Mouse (Mus musculus): ENCODE measurements around the gene Glis2. TPM values are rescaled to one million over a fixed set of nuclear protein-coding genes. Genes with fewer than 3 reads are reported as not detected.
A peak's percentile ranks its signal among the peaks of the same experiment; 100 is the strongest.

The Glis2 gene
- total RNA-seq, 2 experiments from 2014 or later: 27.6 to 34.5 TPM

DNA sequence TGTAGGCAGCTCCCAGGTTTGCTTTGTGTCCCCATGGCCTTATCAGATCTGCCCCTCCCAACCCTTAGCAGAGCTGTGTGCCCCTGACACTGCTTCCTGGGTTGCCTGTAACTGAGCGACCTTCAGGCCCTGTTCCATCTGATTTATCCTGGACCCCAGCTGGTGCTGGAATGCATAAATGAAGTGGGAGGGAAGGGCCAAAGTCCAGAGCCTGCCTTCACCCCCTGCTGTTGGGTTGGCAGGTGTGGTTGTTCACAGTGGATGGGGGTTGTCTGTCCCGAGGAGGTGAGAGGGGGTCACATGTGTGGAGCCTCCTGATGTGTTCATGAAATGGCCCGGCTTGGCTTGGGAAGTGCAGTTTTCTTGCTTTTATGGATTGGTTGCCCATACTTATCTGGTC is 7.7 kb downstream of the Glis2 start:
- no peak for DNase-seq
- intact Hi-C loops (cut with DNase I): loop anchor here (5.0 kb wide), 1 partner anchor 295 kb away; no protein-coding TSS in a partner anchor

DNA sequence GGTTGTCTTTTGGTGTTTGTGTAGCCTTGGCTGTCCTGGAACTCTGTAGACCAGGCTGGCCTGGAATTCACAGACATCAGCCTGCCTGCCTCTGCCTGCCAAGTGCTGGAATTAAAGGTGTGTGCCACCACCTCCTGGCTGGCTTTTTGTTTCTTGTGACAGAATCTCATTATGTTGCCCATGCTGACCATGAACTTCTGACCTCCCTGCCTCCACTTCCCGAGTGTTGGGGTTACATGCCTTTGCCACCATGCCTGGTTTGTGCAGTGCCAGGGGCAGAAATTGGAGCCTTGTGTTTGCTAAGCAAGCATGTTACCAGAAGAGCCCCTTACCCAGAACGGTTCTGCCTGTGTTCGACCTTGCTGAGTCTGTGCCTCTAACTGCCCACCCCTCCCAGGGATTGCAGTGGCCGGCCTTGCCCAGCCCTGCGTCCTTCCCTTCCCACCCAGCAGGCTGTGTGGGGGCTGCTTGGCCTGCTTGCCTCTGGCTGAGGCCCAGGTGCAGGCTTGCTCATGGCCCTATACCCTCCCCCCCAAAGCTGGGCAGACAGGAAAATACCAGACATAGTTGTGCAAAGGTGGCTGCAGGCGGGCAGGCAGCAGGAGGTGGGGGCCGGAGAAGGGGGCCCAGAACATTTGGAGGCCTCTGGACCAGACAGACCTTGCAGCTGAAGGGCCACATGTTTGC is 8.4 kb downstream of the Glis2 start:
- intact Hi-C loops (cut with DNase I): loop anchor here (5.0 kb wide), 1 partner anchor 296 kb away; no protein-coding TSS in a partner anchor
- DNase-seq: peak in 1 of 2 experiments; percentile 49

DNA sequence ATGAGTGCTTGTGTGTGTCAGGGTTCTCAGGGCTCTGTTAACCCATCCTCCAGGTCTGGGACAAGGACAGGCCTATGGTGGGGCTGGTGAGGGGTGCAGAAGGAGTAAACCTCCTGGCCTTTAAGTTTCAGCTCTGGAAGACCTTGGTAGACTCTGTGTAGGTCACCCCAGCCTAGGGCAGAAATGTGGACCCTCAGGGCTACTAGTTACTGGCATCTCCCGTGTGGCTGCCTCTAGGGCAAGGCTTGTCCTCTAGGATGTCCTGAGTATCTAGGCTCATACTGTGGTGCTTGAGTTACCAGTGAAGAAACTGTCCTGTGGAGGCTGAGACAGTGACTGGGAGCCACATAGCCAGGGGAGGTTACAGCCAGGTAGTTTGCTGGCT is 8.9 kb downstream of the Glis2 start:
- intact Hi-C loops (cut with DNase I): loop anchor here (5.0 kb wide), 1 partner anchor 296 kb away; no protein-coding TSS in a partner anchor

DNA sequence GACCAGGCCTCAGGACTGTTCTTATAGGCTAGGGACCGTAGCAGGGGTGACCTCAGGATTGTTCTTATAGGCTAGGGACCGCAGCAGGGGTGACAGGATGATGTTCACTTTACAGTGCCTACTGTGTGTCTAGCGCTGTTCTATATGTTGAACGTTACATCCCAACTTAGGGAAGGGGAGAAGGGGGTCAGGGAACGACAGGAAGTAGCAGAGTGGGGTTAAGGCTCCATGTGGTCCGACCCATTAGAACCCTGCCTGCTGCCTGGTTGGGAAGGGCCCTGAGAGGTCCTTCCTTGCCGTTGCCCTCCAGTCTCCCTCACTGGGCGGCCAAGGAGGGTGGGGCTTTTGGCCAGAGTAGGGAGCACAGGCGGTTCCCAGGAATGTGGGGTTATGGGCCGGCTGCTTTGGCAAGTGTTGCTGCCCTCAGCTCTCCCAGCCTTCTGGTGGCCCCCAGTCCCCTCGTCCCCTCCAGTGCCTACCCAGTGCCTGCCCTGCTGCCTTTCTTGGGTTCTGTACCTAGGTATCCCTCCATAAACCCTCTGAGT is 9.9 kb downstream of the Glis2 start:
- intact Hi-C loops (cut with DNase I): loop anchor here (5.0 kb wide), 1 partner anchor 297 kb away; no protein-coding TSS in a partner anchor
- DNase-seq: no peak

More for the DNA sequence above, 8.9 kb downstream of the Glis2 start:
- DNase-seq: no peak

DNA sequence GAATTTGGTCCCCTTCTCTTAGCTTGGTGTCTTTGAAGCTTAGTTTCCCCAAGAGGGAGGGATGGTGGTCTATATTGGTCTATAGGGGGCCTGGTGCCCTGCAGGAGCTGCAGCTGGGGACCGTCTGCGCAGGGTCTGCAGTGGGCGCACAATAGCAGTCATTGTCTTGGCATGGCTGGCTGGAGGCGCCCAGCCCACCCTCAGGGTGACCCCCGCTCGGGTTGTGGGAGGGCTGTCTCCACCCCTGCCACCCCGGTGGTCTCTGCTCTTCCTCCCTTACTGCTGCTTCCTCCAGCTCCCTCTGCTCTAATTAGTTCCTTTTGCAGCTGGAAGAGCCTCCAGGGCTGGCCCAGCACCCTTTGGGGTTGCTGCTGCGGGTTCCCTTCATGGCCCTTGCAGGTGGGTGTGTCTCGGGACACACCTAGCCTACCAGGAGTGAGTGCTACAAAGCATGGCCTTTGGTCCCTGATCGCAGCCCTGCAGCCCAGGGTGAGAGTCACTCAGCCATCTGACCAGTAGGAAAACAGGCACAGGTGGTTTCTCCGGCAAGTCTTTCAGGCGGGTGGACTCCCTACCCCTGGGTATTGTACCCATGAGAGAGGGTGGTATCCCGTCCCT is 11.1 kb downstream of the Glis2 start:
- DNase-seq: no peak
- intact Hi-C loops (cut with DNase I): loop anchor here (5.0 kb wide), 1 partner anchor 288 kb away; no protein-coding TSS in a partner anchor

DNA sequence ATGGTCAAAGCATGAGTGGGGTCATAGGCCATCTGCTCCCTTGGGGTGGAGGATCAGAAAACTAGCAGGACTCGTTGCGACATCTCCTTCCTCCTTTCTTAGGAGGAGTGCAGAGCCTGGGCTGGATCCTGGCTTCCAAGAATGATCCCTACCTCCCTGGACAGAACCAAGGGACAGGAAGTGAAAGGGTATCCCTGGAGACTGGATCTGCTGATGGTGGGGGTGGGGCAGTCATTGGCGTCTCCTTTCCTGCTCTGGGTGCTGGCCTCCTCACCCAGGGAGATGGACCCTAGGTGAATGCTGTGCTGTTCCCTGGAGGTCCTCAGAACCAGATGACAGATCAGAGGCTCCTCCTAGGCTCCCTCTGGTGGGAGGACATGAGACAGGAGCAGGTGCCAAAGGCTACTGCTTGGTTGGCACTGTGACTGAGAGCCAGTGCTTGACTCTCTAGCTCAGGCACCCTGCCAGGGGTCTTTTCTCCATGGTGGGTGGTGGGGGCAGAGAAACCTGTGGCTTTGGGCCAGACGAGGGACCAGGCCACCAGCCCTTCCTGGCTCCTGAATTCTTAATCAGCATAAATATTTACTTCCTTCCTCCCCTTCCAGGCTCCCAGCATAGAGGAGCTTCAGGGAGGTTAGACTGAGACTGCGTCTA is 12.0 kb downstream of the Glis2 start:
- DNase-seq: peak; percentile 77 to 80
- intact Hi-C loops (cut with DNase I): loop anchor here (1.0 to 5.0 kb wide), 3 partner anchors 13 to 289 kb away; no protein-coding TSS in a partner anchor

DNA sequence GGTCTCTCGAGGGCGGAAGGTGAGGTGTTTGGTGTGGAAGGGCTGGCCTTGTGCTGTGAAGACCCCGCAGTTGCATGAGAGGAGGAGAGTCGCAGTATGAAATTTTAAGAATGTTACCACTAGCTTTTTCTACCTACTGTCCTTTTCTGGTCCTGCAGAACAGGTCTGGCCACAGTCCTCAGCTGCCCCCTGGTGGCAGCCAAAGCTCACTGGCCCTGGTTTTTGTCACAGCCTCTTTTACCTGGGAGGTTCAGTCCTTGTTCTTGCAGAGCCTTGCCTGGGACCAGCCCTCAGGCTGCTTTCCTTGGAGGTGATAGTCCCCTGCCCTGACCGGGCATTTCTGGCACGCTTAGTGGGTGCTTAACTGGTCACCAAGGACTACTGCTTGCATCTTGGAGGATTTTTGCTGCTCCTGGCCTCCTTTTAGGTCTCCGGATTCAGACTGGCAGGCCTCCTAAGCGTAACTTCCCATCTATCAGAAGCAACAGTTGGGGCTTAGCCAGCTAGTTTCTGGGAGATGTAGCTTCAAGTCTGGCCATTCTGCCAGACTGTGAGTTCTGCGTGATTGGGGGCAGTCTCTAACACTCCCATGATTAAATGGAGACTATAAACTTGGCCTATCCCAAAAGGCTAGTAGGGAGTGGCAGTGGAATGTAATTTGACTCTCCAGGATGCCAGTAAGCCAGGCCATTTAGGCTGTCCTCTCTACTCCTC is 13.5 kb downstream of the Glis2 start:
- intact Hi-C loops (cut with DNase I): loop anchor here (1.0 to 5.0 kb wide), 5 partner anchors 15 to 291 kb away; no protein-coding TSS in a partner anchor

DNA sequence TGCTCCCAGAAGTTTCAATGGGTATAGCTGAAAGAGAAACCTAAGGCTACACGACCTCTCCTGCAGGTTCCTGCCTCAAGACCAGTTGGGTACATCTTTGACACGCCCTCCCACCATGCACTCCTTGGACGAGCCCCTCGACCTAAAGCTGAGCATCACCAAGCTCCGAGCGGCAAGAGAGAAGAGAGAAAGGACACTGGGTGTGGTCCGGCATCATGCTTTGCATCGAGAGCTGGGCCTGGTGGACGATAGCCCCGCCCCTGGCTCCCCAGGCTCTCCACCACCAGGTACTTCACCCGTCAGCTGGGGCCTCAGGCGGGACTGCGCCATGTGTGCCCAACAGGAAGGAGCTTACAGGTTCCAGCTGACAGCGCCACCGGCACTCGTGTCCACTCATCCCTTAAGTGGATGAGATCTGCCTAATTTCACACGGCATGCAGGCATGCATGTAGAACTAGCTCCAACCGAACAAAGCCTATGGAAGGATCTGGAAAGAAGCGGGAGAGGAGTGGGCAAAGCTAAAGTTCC is 14.1 kb downstream of the Glis2 start:
- intact Hi-C loops (cut with DNase I): loop anchor here (1.0 to 5.0 kb wide), 3 partner anchors 40 to 291 kb away; no protein-coding TSS in a partner anchor
- DNase-seq: no peak

More for the DNA sequence above, 13.5 kb downstream of the Glis2 start:
- DNase-seq: peak; percentile 87 to 90

DNA sequence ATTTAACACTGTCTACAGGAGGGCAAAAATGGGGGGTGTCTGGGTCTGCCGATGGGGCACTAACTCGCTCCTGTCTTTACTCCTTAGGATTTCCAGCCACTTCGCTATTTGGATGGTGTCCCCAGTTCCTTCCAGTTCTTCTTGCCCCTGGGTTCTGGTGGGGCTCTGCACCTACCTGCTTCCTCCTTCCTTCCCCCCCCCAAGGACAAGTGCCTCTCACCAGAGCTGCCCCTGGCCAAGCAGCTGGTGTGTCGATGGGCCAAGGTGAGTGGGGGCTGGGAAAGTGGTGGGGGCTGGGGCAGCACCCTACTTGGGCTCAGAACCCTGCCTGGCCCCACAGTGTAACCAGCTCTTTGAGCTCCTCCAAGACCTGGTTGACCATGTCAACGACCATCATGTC is 16.7 kb downstream of the Glis2 start:
- intact Hi-C loops (cut with DNase I): no loop called here
- no peak for DNase-seq

DNA sequence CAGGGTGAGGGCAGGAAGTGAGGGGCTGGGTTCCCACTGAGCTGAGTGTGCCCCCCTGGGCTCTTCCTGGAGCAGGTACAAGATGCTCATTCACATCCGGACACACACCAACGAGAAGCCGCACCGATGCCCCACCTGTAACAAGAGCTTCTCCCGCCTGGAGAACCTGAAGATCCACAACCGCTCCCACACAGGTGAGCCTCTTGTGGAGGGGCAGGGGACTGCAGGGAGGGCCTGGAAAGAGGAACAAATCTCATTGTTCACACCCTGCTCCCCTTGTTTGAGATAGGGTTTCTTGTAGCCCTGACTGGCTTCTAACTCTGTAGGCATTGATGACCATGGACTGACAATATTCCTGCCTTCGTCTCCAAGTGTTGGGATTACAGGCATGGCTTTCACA is 17.2 kb downstream of the Glis2 start:
- intact Hi-C loops (cut with DNase I): no loop called here
- no peak for DNase-seq

DNA sequence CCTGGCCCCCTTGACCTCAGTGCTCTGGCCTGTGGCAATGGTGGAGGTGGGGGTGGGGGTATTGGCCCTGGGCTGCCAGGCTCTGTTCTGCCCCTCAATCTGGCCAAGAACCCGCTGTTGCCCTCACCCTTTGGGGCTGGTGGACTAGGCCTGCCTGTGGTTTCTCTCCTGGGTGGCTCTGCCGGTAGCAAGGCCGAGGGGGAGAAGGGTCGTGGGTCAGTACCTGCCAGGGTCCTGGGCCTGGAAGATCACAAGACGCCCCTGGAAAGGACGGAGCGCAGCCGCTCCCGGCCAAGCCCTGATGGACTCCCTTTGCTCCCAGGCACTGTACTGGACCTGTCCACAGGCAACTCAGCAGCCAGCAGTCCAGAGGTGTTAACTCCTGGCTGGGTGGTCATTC is 19.2 kb downstream of the Glis2 start:
- DNase-seq: no peak
- intact Hi-C loops (cut with DNase I): no loop called here

DNA sequence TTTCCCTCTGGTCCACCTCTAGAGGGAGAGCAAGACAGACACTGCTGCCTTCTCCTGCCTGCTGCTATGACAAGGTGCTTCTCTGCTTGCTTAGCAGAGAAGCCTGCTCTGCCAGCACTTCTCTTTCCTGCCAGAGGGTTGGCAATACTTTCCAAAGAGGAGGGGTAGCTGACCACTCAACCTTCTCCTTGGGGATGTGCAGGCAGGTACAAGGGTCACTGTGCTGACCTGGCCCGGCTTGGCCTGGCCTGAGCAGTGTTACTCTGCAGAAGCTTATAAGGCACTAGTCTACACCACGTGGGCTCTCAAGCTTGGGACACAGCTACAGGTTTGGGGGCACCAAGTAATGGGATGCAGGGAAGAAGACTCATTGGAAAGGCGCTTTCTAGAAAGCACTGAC is 20.1 kb downstream of the Glis2 start:
- intact Hi-C loops (cut with DNase I): no loop called here
- no peak for DNase-seq

DNA sequence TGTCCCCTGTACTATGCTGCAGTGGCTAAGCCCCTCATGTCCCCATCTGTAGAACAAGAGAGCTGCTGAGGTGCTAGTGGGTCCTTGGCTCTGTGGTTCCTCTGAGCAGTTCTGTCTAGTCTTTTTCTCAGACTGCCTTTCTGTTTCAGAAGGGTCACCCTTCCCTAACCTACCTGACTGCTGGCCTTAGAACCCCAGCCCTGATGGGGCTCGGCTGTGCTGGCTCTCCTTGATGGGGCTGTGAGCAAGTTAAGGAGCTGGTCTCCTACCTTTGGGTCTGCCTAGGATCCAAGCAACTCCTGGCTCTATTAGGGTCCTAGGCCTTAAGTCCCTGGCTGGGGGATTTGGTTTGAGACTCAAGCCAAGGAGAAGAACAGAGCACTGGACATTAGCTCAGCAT is 20.8 kb downstream of the Glis2 start:
- intact Hi-C loops (cut with DNase I): no loop called here
- DNase-seq: no peak

DNA sequence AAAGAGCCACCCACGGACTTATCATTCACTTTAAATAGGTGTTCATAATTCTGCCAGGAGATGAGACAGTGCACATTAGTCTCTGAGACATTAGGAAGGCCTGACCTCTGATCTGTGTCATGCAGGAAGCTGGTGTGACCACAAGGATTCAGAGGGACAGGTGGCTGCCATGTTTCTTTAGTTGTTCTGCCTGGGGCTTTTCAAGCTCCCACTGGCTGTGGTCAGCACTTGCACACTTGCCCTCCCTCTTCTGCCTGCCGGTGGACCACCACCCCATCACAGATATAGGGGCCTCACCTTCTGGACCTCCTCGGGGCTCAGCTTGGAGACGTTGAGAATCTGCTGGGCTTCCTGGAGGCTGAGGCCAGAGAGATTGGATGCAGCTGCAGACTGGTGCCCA is 22.3 kb downstream of the Glis2 start:
- no peak for DNase-seq
- intact Hi-C loops (cut with DNase I): no loop called here

DNA sequence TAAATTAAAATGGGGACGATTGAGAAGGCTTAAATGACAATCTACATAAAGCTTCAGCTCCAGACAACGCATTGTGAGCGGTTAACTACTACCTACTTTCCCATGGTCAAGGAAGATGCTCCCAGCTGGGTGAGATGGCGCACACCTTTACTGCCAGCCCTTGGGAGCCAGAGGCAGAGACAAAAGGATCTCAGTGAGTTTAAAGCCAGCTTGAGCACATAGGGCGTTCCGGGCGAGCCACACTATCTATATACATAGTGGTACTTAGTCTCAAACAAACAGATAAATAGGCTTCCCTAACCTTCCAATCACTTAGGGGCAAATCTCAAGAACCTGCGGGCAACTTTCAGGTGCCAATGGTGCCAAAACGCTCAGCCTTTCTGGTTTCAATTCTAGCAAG is 29.6 kb downstream of the Glis2 start:
- intact Hi-C loops (cut with DNase I): no loop called here
- DNase-seq: no peak

DNA sequence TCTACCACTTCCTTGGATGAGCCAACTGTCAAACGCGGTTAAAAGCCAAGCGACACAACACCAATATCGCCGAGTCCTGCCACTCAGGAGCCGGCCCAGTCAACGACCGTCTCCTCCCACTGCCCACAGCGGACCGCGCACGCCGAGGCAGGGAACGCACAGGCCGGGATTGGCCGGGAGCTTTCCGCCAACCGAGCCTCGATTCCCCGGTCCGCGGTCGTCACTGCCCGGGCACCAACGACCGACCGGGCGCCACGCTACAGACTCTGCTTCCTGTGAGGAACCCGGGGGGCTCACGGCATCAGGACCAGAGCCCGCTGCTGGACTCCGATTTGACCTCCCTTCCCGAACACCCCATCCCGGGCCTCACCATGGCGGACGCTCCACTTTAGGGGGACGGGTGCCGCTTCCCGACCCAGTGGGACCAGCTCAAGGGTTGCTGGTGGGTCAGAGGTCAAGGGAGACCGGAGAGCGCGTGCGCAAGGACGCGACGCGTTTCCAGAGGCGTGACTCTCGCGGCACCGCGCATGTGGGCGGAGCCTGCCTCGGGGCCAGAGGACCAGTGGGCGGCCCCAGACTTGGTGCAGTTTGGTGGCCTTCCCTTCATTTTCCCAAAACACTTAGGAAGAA is 30.1 kb downstream of the Glis2 start, which contains the start of gene Pam16:
Pam16 (minus strand) TSS at position 508 of the 630 bp plus-strand sequence.
- intact Hi-C loops (cut with DNase I): no loop called here
- peak; percentile 94 to 95 for DNase-seq

DNA sequence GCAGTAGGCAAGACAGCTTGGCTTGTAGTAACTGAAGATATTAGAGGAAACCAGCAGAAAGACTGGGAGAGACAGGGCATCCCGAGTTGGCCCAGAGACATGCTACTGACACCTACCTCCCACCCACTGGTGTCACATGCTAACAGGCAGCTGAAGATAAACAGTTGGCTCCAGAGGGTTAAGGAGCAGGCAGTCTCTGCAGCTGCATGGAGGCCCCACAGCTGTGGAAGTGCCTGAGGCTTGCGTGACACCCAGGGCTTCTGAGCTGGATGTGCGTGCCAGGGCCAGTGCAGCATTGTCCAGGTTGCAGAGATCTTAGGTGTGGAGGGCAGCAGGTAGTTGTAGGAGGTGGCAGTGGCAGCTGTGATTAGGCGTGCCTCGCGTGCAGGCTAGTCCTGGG is 32.6 kb downstream of the Glis2 start:
- DNase-seq: no peak
- intact Hi-C loops (cut with DNase I): no loop called here

DNA sequence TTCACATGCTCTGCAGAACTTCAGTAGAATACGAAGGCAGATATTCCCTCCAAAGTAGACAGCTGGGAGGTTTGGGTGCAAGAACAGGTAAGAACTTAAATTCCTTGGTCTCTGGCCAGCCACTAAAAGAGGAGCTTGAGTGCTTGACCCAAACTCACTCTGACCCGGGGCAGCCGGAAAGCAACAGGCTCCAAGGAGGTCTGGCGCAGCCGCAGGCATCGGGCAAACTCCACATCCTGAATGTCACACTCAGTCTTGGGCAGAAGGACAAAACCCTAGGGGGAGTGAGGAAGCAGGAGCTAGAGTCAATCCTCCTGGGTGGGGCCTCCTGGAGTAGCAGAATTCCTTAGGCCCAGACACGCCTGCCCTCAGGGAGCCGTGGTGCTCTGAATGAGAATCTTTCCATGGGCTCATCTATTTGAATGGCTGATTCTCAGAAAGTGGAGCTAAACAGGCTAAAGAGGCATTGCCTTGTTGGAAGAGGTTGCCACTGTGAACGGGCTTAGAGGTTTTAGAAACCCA is 34.4 kb downstream of the Glis2 start:
- intact Hi-C loops (cut with DNase I): no loop called here
- no peak for DNase-seq

DNA sequence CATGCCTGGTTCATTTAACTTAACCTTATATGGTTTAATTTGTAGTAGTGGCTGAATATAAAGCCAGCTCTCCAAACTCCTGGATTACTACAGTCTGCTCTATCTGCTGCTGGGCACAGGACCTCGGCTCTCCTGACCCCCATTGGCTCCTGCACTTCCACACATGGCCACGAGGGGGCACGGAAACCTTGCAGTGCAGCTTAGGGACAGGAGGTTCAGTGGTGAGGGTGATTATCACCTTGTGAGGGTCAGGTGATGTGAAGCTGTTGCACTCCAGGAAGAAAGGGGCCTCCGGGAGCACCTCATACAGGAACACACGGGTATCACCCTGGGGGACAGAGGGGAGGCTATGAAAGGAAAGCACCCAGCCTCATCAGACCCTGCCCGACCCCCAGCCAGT is 35.4 kb downstream of the Glis2 start:
- peak; percentile 87 to 94 for DNase-seq
- intact Hi-C loops (cut with DNase I): loop anchor here (1.0 to 2.0 kb wide), 2 partner anchors 37 to 167 kb away; no protein-coding TSS in a partner anchor
